Mouse (Mus musculus) lung, postnatal 0 days (tissue): Measurements from ENCODE around the gene Fgd2.

Experiments used
- CTCF ChIP-seq: IDR thresholded peaks from 2 replicates; pipeline ENCODE4 v1.5.1; 2016; ENCODE audit warnings: antibody characterized with exemption, mild to moderate bottlenecking
- EP300 ChIP-seq: IDR thresholded peaks from 2 replicates; pipeline ENCODE4 v1.6.1; 2016; ENCODE audit warnings: antibody characterized with exemption, mild to moderate bottlenecking, control low read depth

GRCm38 (mm10) chr17:29348996-29349395, 11.7 kb upstream of the Fgd2 start:
- no peak for TF ChIP-seq CTCF
- peak; percentile 60 for TF ChIP-seq EP300
